Mouse (Mus musculus) embryonic stem cell, embryonic (primary cell): ENCODE results near the gene Ccin.

ENCODE experiments used
- CTCF ChIA-PET, 4 experiments: fragments of 300-600 bp in 2 of 4; fragments of 350-600 bp in 2 of 4; sonication (Branson Sonifier 250); formaldehyde crosslinking; loops; one replicate each; lab custom pipeline; 2022; ENCODE audit warnings: inconsistent platforms in 2 of 4; lab: Charles Lee
- POLR2A ChIA-PET, 4 experiments: fragments of 300-600 bp in 2 of 4; fragments of 350-600 bp in 2 of 4; sonication (Branson Sonifier 250); formaldehyde crosslinking; loops; one replicate each; lab custom pipeline; 2022; ENCODE audit warnings: antibody characterized with exemption in 4 of 4, inconsistent platforms in 1 of 4; lab: Charles Lee

The Ccin gene

GRCm38 (mm10) chr4:43969373-43969772 lies 13.9 kb upstream of the Ccin start:
- ChIA-PET CTCF (interaction anchor here in 3 of 4 experiments (0.6 to 1.9 kb wide), 9 partner anchors 12 to 700 kb away, joined by 3 to 13 read pairs (median 3); partner anchors contain the start of genes Glipr2 (in 1 of the 3), Npr2 (in 1 of the 3) and Rnf38 (in 1 of the 3)), POLR2A (interaction anchor here in 2 of 4 experiments (0.7 to 11.2 kb wide), 10 partner anchors 10 to 408 kb away, joined by 3 to 98 read pairs (median 3); partner anchors contain the start of genes Glipr2 (in 2 of the 2) and Ccin (in 1 of the 2))

GRCm38 (mm10) chr4:43970393-43971330 lies 12.6 kb upstream of the Ccin start:
- POLR2A ChIA-PET, result interaction anchor here in 3 of 4 experiments (0.6 to 11.2 kb wide), 16 partner anchors 10 to 481 kb away, joined by 3 to 98 read pairs (median 4); partner anchors contain the start of genes Glipr2 (in 2 of the 3), Ccin (in 1 of the 3), Creb3 (in 1 of the 3) and Tln1 (in 1 of the 3)
- CTCF ChIA-PET, result interaction anchor here (0.6 to 3.0 kb wide), 12 partner anchors 9 to 1718 kb away, joined by 3 to 26 read pairs (median 3); partner anchors contain the start of gene Glipr2 (in 1 of the 4)

GRCm38 (mm10) chr4:43971541-43972136 lies 11.6 kb upstream of the Ccin start:
- POLR2A ChIA-PET, result interaction anchor here (0.5 to 11.2 kb wide), 22 partner anchors 8 to 420 kb away, joined by 3 to 98 read pairs (median 4); partner anchors contain the start of genes Glipr2 (in 2 of the 4), Ccin (in 1 of the 4) and Clta (in 1 of the 4)
- CTCF ChIA-PET, result interaction anchor here (0.6 to 3.0 kb wide), 17 partner anchors 8 to 1717 kb away, joined by 3 to 26 read pairs (median 3); partner anchors contain the start of gene Glipr2 (in 2 of the 4)

DNA sequence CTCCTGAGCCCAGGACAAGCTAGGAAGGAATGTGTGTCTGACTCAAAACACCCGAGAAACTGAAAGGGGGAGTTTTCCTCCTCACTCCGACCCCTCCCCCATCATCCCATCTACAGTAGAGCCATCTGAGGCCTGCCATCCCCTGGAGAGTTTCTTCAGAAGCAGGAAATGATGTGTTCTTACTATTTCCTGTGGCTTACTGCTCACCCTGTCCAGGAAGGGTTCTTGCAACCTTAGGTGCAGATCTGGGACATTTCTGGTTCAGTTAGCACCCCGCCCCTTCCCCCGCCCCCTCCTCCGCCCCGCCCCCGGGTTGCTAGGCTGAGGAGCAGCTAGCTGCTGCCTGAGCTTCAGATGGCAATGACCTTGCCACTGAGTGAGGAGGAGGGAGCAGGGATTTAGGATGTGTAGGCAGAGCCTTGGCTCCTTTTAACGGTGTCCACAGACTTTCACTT lies 11.1 kb upstream of the Ccin start:
- POLR2A ChIA-PET, result interaction anchor here in 3 of 4 experiments (0.6 to 11.2 kb wide), 25 partner anchors 8 to 322 kb away, joined by 3 to 98 read pairs (median 3); partner anchors contain the start of genes Glipr2 (in 2 of the 3), Ccin (in 1 of the 3) and Clta (in 1 of the 3)

DNA sequence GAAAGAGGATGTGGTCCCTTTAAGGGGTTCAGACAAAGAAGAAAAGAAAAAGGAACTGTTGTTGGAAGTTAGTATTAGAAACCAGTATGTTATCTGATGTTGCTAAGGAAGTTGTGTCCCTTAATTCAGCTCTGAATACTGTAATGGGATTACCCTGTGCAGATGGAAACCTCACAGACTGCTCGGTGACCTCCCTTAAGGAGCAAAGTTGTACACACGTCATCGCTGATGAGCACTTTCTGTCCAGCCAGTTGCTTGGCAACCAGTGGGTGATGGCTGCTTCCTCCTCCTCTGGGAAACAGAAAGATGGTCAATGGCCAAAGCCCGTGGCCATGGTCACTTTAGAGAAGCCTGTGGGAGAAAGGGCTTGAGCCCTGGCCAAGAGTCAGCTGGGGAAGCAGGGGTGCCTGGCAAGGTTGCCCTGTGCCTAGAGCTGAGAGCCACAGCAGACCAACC lies 9.7 kb upstream of the Ccin start:
- POLR2A ChIA-PET, result interaction anchor here in 2 of 4 experiments (0.6 to 11.2 kb wide), 7 partner anchors 8 to 39 kb away, joined by 3 to 98 read pairs (median 13); partner anchors contain the start of genes Glipr2 (in 2 of the 2) and Ccin (in 1 of the 2)
- CTCF ChIA-PET, result interaction anchor here in 1 of 4 experiments (1.1 kb wide), 1 partner anchor 262 kb away, joined by 3 read pairs; no protein-coding TSS in a partner anchor

More for the DNA sequence above, 11.1 kb upstream of the Ccin start:
- CTCF ChIA-PET, result interaction anchor here (0.6 to 3.0 kb wide), 19 partner anchors 9 to 552 kb away, joined by 3 to 26 read pairs (median 4); partner anchors contain the start of gene Glipr2 (in 2 of the 4)

- POLR2A ChIA-PET, result interaction anchor here (0.6 to 11.2 kb wide), 20 partner anchors 8 to 291 kb away, joined by 3 to 98 read pairs (median 3); partner anchors contain the start of genes Ccin (in 1 of the 4) and Glipr2 (in 1 of the 4)
- CTCF ChIA-PET, result interaction anchor here in 2 of 4 experiments (0.6 to 1.1 kb wide), 4 partner anchors 9 to 1209 kb away, joined by 3 read pairs; no protein-coding TSS in a partner anchor
Observed at GRCm38 (mm10) chr4:43974914-43975616, 8.2 kb upstream of the Ccin start.

GRCm38 (mm10) chr4:43976223-43976740 lies 7.0 kb upstream of the Ccin start:
- ChIA-PET POLR2A (interaction anchor here in 2 of 4 experiments (0.9 to 11.2 kb wide), 17 partner anchors 10 to 247 kb away, joined by 3 to 98 read pairs (median 3); partner anchors contain the start of gene Glipr2 (in 1 of the 2)), CTCF (interaction anchor here in 1 of 4 experiments (0.6 kb wide), 1 partner anchor 643 kb away, joined by 3 read pairs; no protein-coding TSS in a partner anchor)

GRCm38 (mm10) chr4:43978521-43979443 lies 4.5 kb upstream of the Ccin start:
- POLR2A ChIA-PET, result interaction anchor here in 3 of 4 experiments (0.8 to 6.2 kb wide), 15 partner anchors 8 to 50 kb away, joined by 3 to 53 read pairs (median 4); partner anchors contain the start of genes Clta (in 1 of the 3) and Glipr2 (in 1 of the 3)
- CTCF ChIA-PET, result interaction anchor here (0.8 to 8.1 kb wide), 7 partner anchors 8 to 141 kb away, joined by 3 to 132 read pairs (median 4); no protein-coding TSS in a partner anchor

DNA sequence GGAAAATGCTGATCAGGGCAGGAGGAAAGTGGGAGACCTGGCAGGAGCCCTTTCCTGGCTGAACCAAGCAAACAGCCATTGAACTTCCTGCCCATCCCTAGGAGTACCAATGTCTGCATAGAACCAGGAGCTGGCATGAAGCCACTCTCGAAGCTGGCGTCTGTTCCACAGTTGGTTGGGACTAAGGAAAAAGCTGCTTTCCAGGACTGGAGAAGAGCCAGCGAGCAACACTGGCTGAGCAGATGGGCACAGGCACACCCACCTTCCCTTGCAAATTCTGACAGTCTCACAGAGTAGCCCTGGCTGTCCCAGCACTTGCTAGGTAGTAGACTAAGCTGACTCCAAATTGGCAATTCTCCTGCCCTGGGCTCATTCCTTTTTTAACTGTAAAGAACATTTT lies 3.5 kb upstream of the Ccin start:
- ChIA-PET POLR2A (interaction anchor here in 2 of 4 experiments (0.9 to 6.2 kb wide), 14 partner anchors 9 to 54 kb away, joined by 3 to 53 read pairs (median 6); partner anchors contain the start of genes Clta (in 1 of the 2) and Glipr2 (in 1 of the 2)), CTCF (interaction anchor here (0.5 to 8.1 kb wide), 6 partner anchors 9 to 200 kb away, joined by 3 to 132 read pairs (median 4); no protein-coding TSS in a partner anchor)

GRCm38 (mm10) chr4:43980236-43980635 lies 3.0 kb upstream of the Ccin start:
- ChIA-PET POLR2A (interaction anchor here in 3 of 4 experiments (0.9 to 6.2 kb wide), 11 partner anchors 8 to 55 kb away, joined by 4 to 53 read pairs (median 10); partner anchors contain the start of gene Glipr2 (in 1 of the 3)), CTCF (interaction anchor here (0.5 to 8.1 kb wide), 8 partner anchors 9 to 200 kb away, joined by 3 to 132 read pairs (median 5); no protein-coding TSS in a partner anchor)

DNA sequence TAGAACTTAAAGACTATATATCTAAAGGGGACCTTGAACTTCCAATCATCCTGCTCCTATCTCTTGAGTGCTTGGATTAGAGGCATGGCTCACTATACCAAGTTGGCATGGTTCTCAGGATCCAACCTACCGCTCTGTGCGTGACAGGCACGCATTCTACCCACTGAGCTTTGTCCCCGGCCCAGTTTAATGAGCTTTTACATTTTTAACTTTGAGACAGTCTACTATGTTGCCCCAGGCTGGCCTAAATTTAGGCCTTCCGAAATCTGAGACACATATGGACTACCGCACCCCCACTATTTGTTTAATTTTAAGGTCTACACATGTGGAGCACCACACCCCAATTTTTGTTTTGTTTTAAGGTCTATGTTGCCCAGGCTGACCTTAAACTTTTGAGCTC lies 2.4 kb upstream of the Ccin start:
- ChIA-PET CTCF (interaction anchor here in 3 of 4 experiments (0.9 to 8.1 kb wide), 5 partner anchors 9 to 55 kb away, joined by 3 to 132 read pairs (median 26); no protein-coding TSS in a partner anchor), POLR2A (interaction anchor here in 3 of 4 experiments (0.9 to 6.2 kb wide), 12 partner anchors 9 to 55 kb away, joined by 4 to 53 read pairs (median 10); partner anchors contain the start of gene Glipr2 (in 1 of the 3))

DNA sequence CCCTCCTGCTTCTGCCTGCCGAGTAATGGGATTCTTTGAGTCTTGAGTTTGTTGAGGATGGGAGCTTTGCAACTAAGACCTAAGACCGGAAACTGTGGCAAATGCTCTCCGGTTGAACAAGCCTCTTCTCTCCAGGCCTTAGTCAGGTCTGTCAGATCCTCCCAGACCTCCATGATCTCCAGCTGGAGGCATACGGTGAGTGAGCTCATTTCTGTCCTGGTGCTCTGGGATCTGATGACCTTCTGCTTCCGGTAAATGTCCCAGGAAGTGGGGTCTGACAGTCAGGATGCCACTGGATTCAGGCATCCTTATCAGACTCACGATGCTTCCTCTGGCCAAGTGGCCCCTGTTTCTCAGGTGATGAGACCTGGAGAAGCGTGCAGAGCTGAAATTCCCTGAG lies 2.0 kb upstream of the Ccin start:
- ChIA-PET POLR2A (interaction anchor here (0.7 to 6.2 kb wide), 14 partner anchors 7 to 1441 kb away, joined by 3 to 53 read pairs (median 8); partner anchors contain the start of gene Glipr2 (in 1 of the 4)), CTCF (interaction anchor here (0.7 to 8.1 kb wide), 12 partner anchors 10 to 221 kb away, joined by 3 to 132 read pairs (median 12); no protein-coding TSS in a partner anchor)

DNA sequence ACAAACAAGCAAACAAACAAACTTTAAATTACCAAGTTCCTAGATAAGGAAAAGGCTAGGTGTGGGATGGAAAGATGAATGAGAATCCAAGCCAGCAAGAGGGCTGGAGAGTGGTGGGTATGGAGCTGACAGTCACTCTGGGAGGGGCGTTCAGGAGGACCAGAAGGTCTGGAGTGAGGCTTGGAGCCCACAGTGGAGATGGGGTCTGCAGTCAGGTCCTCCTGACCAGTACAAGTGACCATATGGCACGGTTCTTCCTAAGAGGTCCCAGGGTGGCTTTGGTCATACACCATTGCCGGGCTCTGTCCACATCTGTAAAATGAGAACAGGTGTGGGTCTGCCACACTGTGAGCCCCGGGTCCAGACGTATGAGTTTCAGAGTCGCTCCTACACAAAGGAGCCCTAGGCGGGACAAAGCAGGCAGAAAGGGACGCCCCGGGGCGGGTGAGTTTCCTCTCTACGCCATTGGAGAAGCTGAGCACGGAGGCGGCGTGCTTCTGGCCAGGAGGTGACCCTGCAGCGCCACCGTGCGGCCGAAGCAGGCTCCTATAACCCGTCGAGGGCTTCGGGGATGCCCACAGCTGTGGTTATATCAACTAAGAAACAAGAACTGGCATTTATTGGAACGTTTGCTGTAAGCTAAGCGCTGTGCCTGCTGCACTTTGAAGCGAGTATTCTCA lies 1.1 kb upstream of the Ccin start:
- POLR2A ChIA-PET, result interaction anchor here (0.5 to 6.2 kb wide), 20 partner anchors 10 to 1124 kb away, joined by 3 to 53 read pairs (median 6); partner anchors contain the start of gene Glipr2 (in 2 of the 4)
- CTCF ChIA-PET, result interaction anchor here (0.5 to 8.1 kb wide), 45 partner anchors 9 to 576 kb away, joined by 3 to 132 read pairs (median 4); partner anchors contain the start of genes Clta (in 1 of the 4), Creb3 (in 1 of the 4), Hint2 (in 1 of the 4) and Tln1 (in 1 of the 4)
